Mouse (Mus musculus): ENCODE measurements at regions not wholly inside any gene's neighbourhood (a gene's known extent, or its start where the extent isn't known, plus 50 kb on each side); places are given as distances from the start of the nearest gene placed in this dataset.

DNA sequence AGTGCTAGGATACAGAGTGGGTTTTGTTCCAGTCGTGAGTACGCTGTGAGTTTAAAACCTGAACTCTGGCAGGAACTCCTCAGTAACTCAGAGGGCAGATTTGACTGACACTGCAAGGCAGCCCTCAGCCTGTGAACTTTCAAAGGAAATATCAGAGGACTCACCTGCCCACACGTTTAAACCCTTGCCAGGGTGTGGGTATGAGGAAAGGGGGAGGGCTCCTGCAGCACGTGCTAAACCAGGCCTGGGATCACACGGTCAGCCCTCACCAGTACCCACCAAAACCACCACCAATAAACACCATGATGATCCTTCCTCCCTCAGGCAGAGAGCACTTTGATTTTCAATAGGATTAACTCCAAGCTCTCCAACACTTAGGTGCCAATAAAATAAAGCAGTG is 192.8 kb upstream of the Runx1 start:
- 35% methylated on average over 5 of the region's 5 CpGs for WGBS
- Histone ChIP-seq H3K36me3 (ENCODE audit: control insufficient read depth, insufficient read depth, low read length) (no peaks in the 10 kb centered on the region), H3K4me1 (ENCODE audit: control insufficient read depth, insufficient read depth, low read length) (peaks cover 6% of the 10 kb centered on the region)

DNA sequence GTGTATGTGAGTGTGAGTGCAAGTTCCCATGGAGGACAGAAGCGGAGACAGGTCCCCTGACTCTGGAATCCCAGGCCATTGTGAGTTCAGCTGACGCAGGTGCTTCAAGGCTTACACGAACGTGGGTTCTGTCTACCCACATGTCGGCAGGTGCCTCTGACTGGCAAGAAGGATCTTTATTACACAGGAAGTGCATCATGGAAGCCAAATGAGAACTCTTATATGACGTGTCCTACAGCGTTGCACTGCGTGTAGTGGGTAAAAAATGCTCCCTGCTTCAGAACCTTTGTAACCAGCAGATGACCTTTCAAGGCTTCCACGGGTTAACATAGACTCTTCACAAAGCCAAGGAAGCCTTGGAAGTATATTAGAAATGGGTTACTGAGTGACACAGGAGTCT is 191.1 kb upstream of the Runx1 start:
- TF ChIP-seq POLR2A (IDR thresholded peaks at IDR 0.05; ENCODE audit: borderline replicate concordance, extremely low read depth, insufficient read depth, insufficient read length), result no peak
- H3K27me3 ChIP-seq (ENCODE audit: control insufficient read depth, insufficient read depth, low read length), result no peaks in the 10 kb centered on the region
- no peak overlapping the region for H3K27ac ChIP-seq (replicated peaks; ENCODE audit: low read depth, low read length)
- no peaks in the 10 kb centered on the region for H3K36me3 ChIP-seq (ENCODE audit: control insufficient read depth, insufficient read depth, low read length)
- no peak overlapping the region for H3K4me3 ChIP-seq (replicated peaks; ENCODE audit: low read length)
- ATAC-seq (ENCODE audit: low FRiP score, low read depth), result no peak
- DNase-seq (ENCODE audit: low spot score), result no peak
- H3K4me1 ChIP-seq (ENCODE audit: control insufficient read depth, insufficient read depth, low read length), result peaks cover 6% of the 10 kb centered on the region
- WGBS, result 85% methylated on average over 9 of the region's 9 CpGs
- no peak overlapping the region for H3K4me2 ChIP-seq (replicated peaks; ENCODE audit: low read depth, low read length, severe bottlenecking)
- no peak overlapping the region for H3K9ac ChIP-seq (ENCODE audit: low read depth, low read length, severe bottlenecking)
- no peaks in the 10 kb centered on the region for H3K9me3 ChIP-seq (ENCODE audit: control insufficient read depth, low read length)

More for the DNA sequence above, 192.8 kb upstream of the Runx1 start:
- DNase-seq (ENCODE audit: low spot score) (no peak), ATAC-seq (ENCODE audit: low FRiP score, low read depth) (no peak)
- no peaks in the 10 kb centered on the region for H3K27me3 ChIP-seq (ENCODE audit: control insufficient read depth, insufficient read depth, low read length)
- TF ChIP-seq POLR2A (IDR thresholded peaks at IDR 0.05; ENCODE audit: borderline replicate concordance, extremely low read depth, insufficient read depth, insufficient read length), result no peak
- no peaks in the 10 kb centered on the region for H3K9me3 ChIP-seq (ENCODE audit: control insufficient read depth, low read length)
- no peak overlapping the region for H3K4me3 ChIP-seq (replicated peaks; ENCODE audit: low read length)
- H3K4me2 ChIP-seq (replicated peaks; ENCODE audit: low read depth, low read length, severe bottlenecking), result no peak overlapping the region
- no peak overlapping the region for H3K27ac ChIP-seq (replicated peaks; ENCODE audit: low read depth, low read length)
- no peak overlapping the region for H3K9ac ChIP-seq (ENCODE audit: low read depth, low read length, severe bottlenecking)

DNA sequence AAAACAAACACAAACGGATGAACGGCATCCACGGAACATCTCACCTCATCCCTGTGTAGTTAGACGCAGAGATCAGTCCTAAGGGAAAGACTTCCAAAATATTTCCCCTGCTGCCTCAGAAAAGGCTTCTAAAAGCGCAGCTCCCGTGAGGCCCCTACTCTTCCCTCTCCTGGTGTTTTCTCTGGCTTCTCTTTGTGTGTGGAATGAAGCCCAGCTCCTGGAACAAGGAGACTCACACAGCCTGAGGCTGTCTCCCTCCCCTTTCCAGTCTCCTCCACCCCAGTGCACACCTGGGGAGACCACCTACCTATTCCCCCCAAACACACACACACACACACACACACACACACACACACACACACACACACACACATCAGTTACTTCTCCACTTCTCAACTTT is 189.7 kb upstream of the Runx1 start:
- ATAC-seq (ENCODE audit: low FRiP score, low read depth) (no peak), DNase-seq (ENCODE audit: low spot score) (no peak)
- Histone ChIP-seq H3K4me1 (ENCODE audit: control insufficient read depth, insufficient read depth, low read length) (peaks cover 6% of the 10 kb centered on the region), H3K4me2 (replicated peaks; ENCODE audit: low read depth, low read length, severe bottlenecking) (no peak overlapping the region), H3K36me3 (ENCODE audit: control insufficient read depth, insufficient read depth, low read length) (no peaks in the 10 kb centered on the region), H3K9ac (ENCODE audit: low read depth, low read length, severe bottlenecking) (no peak overlapping the region), H3K9me3 (ENCODE audit: control insufficient read depth, low read length) (no peaks in the 10 kb centered on the region), H3K27me3 (ENCODE audit: control insufficient read depth, insufficient read depth, low read length) (no peaks in the 10 kb centered on the region), H3K4me3 (replicated peaks; ENCODE audit: low read length) (no peak overlapping the region), H3K27ac (replicated peaks; ENCODE audit: low read depth, low read length) (no peak overlapping the region)
- TF ChIP-seq POLR2A (IDR thresholded peaks at IDR 0.05; ENCODE audit: borderline replicate concordance, extremely low read depth, insufficient read depth, insufficient read length), result no peak
- 50% methylated on average over 6 of the region's 6 CpGs for WGBS

DNA sequence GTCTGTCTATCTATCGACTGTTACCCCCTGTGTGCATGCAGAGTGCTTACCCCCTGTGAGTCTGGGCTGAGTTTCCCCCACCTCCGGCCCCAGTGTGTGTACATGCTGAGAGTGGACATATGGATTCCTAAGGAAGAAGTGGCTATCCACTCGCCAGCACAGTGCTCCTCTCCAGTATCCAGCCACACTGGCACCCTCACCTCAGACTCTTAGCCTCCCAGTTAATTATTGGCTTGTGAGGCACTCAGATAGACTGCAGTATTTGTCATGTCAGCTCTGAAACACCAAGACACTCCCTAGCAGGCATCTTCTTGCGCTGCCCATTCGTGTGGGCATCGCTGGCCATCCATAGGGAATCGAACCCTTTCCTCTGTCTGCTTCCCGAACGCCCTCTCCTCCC is 189.0 kb upstream of the Runx1 start:
- H3K4me2 ChIP-seq (replicated peaks; ENCODE audit: low read depth, low read length, severe bottlenecking), result no peak overlapping the region
- no peak overlapping the region for H3K27ac ChIP-seq (replicated peaks; ENCODE audit: low read depth, low read length)
- no peak overlapping the region for H3K4me3 ChIP-seq (replicated peaks; ENCODE audit: low read length)
- no peak for TF ChIP-seq POLR2A (IDR thresholded peaks at IDR 0.05; ENCODE audit: borderline replicate concordance, extremely low read depth, insufficient read depth, insufficient read length)
- WGBS, result 88% methylated on average over 9 of the region's 9 CpGs
- peaks cover 6% of the 10 kb centered on the region for H3K4me1 ChIP-seq (ENCODE audit: control insufficient read depth, insufficient read depth, low read length)
- no peak overlapping the region for H3K9ac ChIP-seq (ENCODE audit: low read depth, low read length, severe bottlenecking)
- no peaks in the 10 kb centered on the region for H3K27me3 ChIP-seq (ENCODE audit: control insufficient read depth, insufficient read depth, low read length)
- no peaks in the 10 kb centered on the region for H3K9me3 ChIP-seq (ENCODE audit: control insufficient read depth, low read length)
- ATAC-seq (ENCODE audit: low FRiP score, low read depth) (no peak), DNase-seq (ENCODE audit: low spot score) (no peak)
- H3K36me3 ChIP-seq (ENCODE audit: control insufficient read depth, insufficient read depth, low read length), result no peaks in the 10 kb centered on the region

DNA sequence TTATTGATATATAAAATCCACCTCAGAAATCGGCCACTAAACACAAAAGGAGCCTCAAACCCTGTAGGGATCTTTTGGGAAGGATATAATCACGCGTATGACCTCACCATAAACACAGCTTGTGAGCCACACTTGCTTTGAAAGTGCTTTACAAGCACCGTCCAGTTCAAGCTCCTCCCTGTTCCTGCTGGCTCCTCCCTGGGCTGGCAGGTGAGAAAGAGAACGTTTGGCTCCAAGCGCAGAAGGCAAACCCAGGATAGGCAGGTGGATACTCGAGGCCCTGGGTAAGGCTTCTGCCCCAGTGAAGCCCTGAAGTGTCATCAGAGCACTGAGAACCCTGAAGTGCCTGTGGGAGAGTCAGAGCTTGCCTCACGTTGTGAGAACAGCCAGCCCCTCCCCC is 187.9 kb upstream of the Runx1 start:
- Histone ChIP-seq H3K4me1 (ENCODE audit: control insufficient read depth, insufficient read depth, low read length) (peaks cover 6% of the 10 kb centered on the region), H3K4me2 (replicated peaks; ENCODE audit: low read depth, low read length, severe bottlenecking) (no peak overlapping the region), H3K36me3 (ENCODE audit: control insufficient read depth, insufficient read depth, low read length) (no peaks in the 10 kb centered on the region), H3K27me3 (ENCODE audit: control insufficient read depth, insufficient read depth, low read length) (no peaks in the 10 kb centered on the region), H3K27ac (replicated peaks; ENCODE audit: low read depth, low read length) (no peak overlapping the region), H3K9me3 (ENCODE audit: control insufficient read depth, low read length) (no peaks in the 10 kb centered on the region), H3K4me3 (replicated peaks; ENCODE audit: low read length) (no peak overlapping the region), H3K9ac (ENCODE audit: low read depth, low read length, severe bottlenecking) (no peak overlapping the region)
- no peak for TF ChIP-seq POLR2A (IDR thresholded peaks at IDR 0.05; ENCODE audit: borderline replicate concordance, extremely low read depth, insufficient read depth, insufficient read length)
- 24% methylated on average over 8 of the region's 8 CpGs for WGBS
- no peak for DNase-seq (ENCODE audit: low spot score)
- no peak for ATAC-seq (ENCODE audit: low FRiP score, low read depth)

DNA sequence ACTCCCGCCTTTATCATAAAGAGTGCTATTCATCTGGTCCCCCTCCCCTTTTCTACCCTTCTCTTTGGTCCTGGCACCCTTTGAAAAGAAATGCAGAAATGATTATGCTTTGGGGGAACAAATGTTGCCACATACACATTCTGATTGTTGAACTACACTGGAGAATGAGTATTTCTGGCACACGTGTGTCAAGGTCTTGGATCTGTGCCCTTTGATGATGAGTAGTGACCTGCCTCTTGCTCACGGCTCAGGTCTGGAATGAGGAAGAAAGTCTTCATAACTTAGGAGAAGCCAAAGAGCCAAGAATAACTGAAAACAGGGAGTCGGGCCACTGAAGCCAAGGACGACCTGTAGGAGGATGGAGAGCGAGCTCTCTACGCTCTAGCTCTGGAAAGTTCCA is 187.3 kb upstream of the Runx1 start:
- peaks cover 6% of the 10 kb centered on the region for H3K4me1 ChIP-seq (ENCODE audit: control insufficient read depth, insufficient read depth, low read length)
- no peaks in the 10 kb centered on the region for H3K9me3 ChIP-seq (ENCODE audit: control insufficient read depth, low read length)
- WGBS, result 64% methylated on average over 7 of the region's 7 CpGs
- H3K4me2 ChIP-seq (replicated peaks; ENCODE audit: low read depth, low read length, severe bottlenecking), result no peak overlapping the region
- no peak overlapping the region for H3K4me3 ChIP-seq (replicated peaks; ENCODE audit: low read length)
- H3K27ac ChIP-seq (replicated peaks; ENCODE audit: low read depth, low read length), result no peak overlapping the region
- DNase-seq (ENCODE audit: low spot score) (no peak), ATAC-seq (ENCODE audit: low FRiP score, low read depth) (no peak)
- no peak overlapping the region for H3K9ac ChIP-seq (ENCODE audit: low read depth, low read length, severe bottlenecking)
- no peaks in the 10 kb centered on the region for H3K27me3 ChIP-seq (ENCODE audit: control insufficient read depth, insufficient read depth, low read length)
- no peaks in the 10 kb centered on the region for H3K36me3 ChIP-seq (ENCODE audit: control insufficient read depth, insufficient read depth, low read length)
- no peak for TF ChIP-seq POLR2A (IDR thresholded peaks at IDR 0.05; ENCODE audit: borderline replicate concordance, extremely low read depth, insufficient read depth, insufficient read length)
